Mouse (Mus musculus) gastrocnemius, postnatal 4 days (tissue): ENCODE results near the gene Bbs9. TPM values are rescaled to one million over a fixed set of nuclear protein-coding genes. Genes with fewer than 3 reads are reported as not detected.

ENCODE experiments used
- DNase-seq, 2 experiments: peaks; one replicate each; pipeline ENCODE4 v3.0.0; 2021 to 2022; ENCODE audit warnings: low spot score in 2 of 2, mixed read lengths in 2 of 2
- total RNA-seq, 2 experiments: library from RNA; stranded (reverse); gene quantifications; 2 replicates each; pipeline ENCODE4 v1.2.3; 2021

Bbs9 gene
- total RNA-seq, 2 experiments from 2014 or later: 14.0 to 17.5 TPM

DNA sequence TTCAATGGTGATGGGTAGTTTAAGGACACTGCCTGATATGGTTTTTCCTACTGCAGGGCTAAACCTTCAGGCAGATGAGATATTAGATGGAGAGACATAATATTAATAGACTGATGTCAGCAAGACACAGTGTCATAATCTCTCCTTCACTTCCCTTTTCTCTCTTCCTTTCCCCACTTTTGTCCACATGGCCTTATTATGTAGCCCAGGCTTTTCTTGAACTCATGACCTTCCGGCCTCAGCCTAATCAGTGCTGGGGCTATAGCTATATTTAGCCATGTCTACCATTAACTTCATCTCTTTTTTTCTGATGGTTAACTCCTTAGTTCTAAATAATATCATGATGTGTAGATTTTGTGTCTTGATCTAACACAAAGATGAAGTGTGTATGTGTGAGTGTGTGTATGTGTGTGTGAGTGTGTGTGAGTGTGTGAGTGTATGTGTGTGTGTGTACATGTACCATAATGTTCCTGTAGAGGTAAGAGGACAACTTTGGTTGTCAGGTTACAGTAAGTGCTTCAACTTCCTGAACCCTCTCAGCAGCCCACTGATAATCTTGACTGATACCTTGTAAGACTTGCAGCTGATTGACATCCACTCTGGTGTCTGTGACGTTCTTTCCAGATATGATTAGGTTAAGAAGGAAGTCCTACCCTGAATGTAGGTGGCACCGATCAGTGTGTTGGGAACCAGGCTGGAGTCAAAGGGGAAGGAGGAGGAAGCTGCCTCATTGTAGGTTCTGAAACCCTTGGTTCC lies 55.4 kb downstream of the Bbs9 start:
- DNase-seq: no peak

DNA sequence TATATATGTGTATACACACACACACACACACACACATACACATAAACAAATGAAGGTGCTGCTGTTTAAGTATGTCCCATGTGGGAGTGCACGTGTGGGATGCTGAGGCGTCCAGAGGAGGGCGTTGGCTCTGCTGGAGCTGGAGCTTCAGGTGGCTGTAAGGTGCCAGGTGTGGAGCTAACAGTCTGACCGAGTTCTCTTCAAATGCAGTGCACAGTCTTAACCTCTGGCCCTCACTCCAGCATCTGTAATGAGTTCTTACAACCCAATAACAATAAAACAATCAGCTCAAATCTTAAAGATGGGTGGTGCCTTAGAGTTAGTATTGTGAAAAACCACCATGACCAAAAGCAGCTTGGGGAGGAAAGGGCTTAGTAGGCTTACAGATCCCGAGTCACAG lies 56.6 kb downstream of the Bbs9 start:
- DNase-seq: no peak

GRCm38 (mm10) chr9:22532810-22533447 lies 57.4 kb downstream of the Bbs9 start:
- DNase-seq: peak in 1 of 2 experiments; percentile 13

DNA sequence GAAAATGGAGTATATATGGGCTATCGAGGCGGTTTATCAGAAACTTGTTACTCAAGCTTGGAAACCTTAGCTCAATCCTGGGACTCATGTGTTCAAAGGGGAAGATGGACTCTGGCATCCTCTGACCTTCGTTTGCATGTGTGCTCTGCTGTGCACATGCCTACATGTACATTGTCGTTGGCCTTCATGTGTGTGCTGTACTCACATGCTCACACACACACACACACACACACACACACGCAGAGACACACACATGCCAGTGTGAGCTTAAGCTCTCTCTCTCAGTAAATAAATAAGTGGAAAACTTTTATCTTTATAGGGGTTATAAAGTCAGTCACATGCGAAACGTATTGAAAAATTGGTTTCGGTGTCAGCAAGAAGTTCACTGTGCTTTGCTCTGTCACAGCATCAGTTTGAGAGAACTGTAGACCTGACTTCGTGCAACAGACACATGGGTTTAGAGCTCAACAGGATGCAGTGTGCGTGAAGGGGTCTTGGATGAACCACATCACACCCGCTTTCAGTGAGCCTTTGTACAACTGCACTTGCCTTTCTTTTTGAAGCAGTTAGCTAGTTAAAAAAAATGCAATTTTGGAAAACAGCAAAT lies 62.4 kb downstream of the Bbs9 start:
- no peak for DNase-seq

DNA sequence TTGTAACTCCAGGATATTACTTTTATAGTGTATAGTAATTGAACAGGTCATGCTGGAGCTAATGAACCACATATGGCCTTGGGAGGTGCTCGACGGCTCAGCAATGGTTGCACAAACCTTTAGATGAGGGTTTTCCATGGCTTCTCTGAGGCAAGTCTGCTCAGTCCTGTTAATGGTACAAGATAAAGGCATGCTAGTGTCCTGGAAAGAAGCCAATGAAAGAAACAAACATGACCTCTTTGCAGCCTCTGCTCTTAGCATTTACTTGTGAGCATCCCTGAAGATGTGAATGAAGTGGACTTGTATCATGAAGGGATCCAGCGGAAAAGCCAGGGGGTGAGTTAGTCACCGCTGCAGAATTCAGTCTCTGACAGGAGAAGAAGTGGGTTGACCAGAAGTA lies 64.0 kb downstream of the Bbs9 start:
- DNase-seq: no peak

- no peak for DNase-seq
These were observed 65.6 kb downstream of the Bbs9 start for GRCm38 (mm10) chr9:22541130-22541529.

- DNase-seq: no peak
These were observed 68.0 kb downstream of the Bbs9 start for GRCm38 (mm10) chr9:22543467-22543866.

DNA sequence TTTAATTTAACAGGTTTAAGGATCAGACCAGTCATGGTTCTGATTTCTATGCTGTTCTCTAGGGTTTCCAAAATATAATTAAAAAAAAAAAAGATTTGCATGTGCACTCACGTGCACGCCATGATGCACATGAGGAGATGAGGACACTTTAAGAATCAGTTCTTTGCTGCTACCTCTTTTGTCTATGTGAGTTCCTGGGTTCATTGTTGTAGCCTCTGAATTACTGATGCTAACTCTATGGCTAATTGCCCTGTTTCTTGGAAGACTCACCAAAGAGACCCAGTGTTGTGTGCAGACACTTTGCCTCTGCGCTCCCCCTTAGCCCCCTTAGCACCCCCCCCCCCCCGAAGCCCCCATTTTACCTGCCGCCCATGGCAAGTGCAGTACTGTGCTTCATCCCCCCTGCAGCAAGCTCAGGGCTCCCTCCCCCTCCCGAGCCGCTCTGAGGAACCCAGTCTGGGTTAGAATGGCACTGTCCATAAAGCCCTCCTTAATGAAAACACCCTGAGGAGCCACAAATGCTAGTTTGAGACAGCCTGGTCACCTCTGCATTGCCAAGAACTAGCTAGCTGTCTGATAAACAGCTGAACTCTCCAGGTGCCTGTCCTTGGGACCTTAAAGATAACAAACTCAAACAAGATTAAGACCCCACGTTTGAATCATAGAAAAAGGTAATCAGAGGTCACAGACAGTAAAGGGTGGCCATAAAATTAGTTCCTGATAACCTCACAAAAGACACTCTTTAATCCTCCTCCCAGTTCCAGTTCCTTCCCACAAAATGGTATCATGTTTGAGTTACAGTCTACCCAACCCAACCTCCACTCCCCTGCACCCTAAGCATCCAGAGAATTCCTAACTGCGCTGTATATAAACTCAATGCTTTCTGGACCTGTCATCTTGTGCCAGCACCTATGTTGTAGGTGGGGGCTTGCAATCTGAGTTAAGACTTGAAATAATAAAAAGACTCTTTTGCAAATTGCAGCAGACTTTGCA lies 69.1 kb downstream of the Bbs9 start:
- no peak for DNase-seq

- DNase-seq: no peak
These were observed 75.8 kb downstream of the Bbs9 start for GRCm38 (mm10) chr9:22551273-22551672.

DNA sequence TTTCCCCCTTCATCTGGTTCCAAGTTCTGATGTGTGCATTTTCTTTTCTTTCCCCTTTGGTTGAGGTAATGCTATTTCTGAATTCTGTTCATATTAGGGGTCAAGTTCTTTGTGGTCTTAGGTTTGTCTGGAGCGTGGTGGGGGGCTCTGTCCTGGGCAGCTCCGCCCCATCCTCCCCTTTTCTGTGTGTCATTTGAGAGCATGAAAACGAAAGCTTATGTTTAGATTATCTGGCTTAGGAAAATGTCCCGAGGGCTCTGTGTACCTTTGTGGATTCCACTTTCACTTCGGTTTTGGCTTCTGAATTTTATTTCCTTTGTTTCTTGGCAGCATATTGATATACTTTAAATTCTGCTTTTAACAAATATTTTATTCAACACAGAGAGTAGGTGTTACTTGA lies 80.6 kb downstream of the Bbs9 start:
- no peak for DNase-seq

DNA sequence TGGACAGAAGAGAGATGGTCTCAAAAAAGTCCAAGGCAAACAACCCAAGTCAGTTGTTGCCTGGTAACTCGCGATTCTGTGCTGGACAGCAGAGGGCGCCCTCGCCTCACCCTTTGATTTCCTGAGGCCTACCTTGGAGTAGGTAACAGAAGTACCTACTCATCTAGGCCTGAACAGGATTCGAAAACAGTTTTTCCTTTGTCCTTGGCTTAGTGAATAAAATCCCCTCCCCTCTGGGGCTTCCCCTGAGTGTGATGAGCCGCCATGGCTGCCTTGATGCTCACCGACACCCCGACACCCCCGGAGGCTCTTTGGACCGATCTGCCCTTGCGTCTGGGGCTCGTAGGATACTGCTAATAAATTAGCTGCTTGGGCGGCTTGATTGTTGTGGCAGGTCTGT lies 82.0 kb downstream of the Bbs9 start:
- DNase-seq: peak; percentile 31 to 59

DNA sequence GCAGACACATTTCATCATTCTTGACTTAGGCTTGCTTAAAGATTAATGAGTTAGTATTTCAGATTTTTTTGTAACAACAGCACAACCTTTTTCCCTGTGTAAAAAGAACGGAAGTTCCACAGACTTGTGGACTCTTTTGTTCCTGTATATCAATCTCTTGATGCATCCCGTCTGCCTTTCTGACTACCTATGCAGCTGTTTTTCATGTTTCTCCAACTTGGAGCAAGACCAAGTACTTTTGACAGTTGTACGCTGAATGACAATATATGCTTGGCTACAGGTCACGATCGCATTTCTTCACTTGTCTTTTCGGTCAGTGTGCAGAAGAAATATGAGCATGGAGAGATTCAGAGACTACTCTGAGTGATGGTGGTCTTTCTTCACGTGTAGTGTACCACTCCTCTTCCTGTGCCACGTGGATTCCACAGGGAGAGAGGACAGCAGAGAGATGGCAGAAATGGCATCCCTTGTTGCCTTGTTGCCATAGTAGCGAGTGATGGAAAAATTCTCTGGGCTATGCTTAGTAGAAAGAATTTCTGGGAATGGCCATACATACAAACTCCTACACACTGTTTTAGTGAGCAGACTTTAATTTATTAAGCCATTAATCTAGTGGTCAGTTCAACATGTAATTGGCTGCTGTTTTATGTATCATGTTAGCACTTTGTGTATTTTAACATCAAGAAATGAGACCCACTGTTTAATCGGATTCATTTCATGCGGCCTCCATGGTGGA lies 88.3 kb downstream of the Bbs9 start:
- DNase-seq: no peak

DNA sequence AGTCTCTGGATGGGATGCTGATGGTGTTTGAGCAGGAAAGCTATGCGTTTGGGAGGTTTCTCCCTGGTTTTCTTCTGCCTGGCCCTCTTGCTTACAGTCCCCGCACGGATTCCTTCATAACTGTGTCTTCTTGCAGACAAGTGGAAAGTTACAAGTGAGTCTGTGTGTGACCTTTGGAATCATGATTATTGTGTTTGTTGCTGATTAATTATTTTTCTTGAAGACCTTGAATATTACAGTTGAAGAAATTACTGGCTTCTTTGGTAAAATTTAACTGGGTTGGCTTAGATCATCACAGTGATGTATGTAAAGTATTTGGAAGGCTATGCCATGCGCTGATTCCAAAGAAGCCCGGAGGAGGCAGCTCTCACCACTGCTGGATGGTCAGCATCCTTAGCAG lies 92.2 kb downstream of the Bbs9 start:
- DNase-seq: no peak

DNA sequence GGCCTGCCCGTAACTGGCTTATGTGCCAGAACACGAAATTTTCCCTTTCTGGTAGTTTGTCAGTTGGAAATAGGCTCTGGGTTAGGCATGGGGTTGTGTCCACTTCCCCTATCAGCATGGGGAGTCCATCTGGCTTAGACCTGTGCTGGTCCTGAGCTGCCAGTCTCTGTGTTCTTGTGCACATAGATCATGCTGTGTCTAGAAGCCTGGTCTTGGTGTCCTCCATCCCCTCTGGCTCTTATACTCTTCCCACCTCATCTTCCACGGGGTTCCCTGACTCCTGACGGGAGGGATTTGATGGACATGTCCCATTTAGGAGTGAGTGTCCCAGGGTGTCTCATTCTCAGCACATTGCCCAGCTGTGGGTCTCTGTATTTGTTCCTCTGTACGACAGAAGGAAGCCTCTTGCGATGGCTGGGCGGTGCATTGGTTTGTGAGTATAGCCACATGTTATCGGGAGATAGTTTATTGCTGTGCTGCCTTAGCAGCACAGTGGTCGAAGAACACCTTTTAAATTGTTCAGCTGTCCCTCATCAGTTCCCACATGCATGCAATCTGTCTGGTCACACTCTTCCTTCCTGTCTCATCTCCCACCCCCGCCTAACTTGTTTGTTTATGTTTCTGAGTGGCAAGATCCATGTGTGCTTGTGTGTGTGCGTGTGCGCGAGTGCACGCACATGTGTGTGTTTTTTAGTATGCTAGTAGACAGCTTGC lies 101.1 kb downstream of the Bbs9 start:
- DNase-seq: no peak

- DNase-seq: no peak
These were observed 102.8 kb downstream of the Bbs9 start for GRCm38 (mm10) chr9:22578266-22578665.

DNA sequence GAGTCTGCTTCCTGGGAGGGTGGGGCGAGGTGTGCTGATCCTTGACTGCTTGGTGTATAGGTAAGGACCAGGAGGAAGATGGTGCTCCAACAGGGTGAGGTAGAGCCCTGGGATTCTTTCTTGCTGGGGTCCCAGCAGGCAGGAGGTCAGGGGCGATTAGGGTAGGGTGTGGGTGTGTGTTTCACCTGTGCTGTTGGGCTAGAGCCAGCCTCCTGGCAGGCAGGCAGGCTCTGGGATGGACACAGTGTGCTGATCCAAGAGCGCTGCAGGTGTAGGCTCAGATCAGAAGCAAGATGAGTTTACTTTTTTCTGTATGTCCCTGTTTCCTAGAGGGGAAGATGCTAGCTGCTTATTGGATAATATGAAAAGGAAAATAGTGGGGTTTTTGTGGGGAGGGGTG lies 108.7 kb downstream of the Bbs9 start:
- no peak for DNase-seq

- no peak for DNase-seq
These were observed 117.5 kb downstream of the Bbs9 start for GRCm38 (mm10) chr9:22593032-22593431.

DNA sequence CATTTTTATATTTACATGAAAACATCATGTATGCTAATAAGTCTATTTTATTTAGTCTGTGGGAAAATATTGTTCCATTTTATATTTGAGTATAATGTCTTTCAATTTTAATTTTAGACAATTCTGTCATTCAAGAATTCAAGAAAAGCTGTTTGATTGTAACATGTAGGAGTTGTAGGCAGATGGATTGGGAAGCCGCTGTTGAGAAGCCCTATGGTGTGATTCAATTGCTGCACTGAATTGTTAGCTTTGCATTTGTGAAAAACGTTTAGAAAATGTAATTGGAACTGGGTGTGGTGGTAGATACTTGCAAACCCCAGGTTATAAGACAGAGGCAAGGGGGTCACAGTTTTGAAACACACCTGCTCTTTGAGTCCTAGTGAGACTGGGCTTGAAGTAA lies 121.1 kb downstream of the Bbs9 start:
- DNase-seq: no peak

DNA sequence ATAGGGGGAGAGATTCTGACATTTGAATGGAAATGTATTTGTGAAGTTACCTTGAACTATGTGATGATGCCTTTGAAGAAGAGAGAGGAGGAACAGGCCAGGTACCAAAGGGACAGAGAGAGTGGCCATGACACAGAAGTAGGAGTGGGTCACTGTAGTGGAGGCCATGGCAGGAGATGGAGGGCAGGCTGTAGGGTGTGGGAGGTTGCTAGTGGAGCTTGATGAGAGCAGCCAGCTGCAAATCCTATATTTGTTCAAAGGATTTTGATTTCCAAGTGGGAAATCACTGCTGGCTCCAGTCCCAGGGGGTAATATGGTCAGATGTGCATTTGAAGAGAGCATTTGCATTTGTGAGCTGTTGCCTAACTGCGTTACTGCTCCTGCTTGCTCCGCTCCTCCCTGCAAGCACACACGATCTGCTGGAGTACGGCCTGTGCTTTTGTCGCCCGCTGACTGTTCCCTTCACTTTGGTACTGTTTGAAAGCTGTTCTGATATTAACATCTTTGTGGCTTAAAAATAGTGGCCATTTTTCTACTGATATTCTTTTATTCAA lies 137.8 kb downstream of the Bbs9 start:
- no peak for DNase-seq

- DNase-seq: no peak
These were observed 143.7 kb downstream of the Bbs9 start for GRCm38 (mm10) chr9:22619245-22619644.
